Mouse (Mus musculus) heart, embryonic 10.5 days (tissue): ENCODE results near the gene E4f1. TPM values are rescaled to one million over a fixed set of nuclear protein-coding genes. Genes with fewer than 3 reads are reported as not detected.
A peak's percentile ranks its signal among the peaks of the same experiment; 100 is the strongest.
"Not testable (repeated sequence)": the region's sequence is repeated elsewhere in the genome, so short reads cannot be mapped to it uniquely, and the experiment has no call there.

Experiments used
- DNase-seq: peaks from one replicate; pipeline ENCODE4 v3.0.0-alpha.2; 2017; ENCODE audit warnings: low spot score
- H3K27ac ChIP-seq: fragments of 300-500 bp; sonication (generic); 2 replicates; pipeline ENCODE4 v1.5.1; 2016; ENCODE audit warnings: mild to moderate bottlenecking
- H3K27me3 ChIP-seq: fragments of 300-500 bp; sonication (generic); 2 replicates; pipeline ENCODE4 v1.6.1; 2016; ENCODE audit warnings: mild to moderate bottlenecking; ENCODE audit not compliant: poor library complexity, insufficient read depth, severe bottlenecking
- H3K36me3 ChIP-seq: fragments of 300-500 bp; sonication (generic); 2 replicates; pipeline ENCODE4 v1.6.1; 2016; ENCODE audit warnings: mild to moderate bottlenecking, moderate library complexity
- H3K4me1 ChIP-seq: fragments of 300-500 bp; sonication (generic); 2 replicates; pipeline ENCODE4 v1.6.1; 2016; ENCODE audit warnings: mild to moderate bottlenecking
- H3K4me3 ChIP-seq: fragments of 300-500 bp; sonication (generic); 2 replicates; pipeline ENCODE4 v1.5.1; 2016; ENCODE audit warnings: mild to moderate bottlenecking, moderate library complexity
- H3K9me3 ChIP-seq: fragments of 300-500 bp; sonication (generic); 2 replicates; pipeline ENCODE4 v1.6.1; 2016; ENCODE audit warnings: mild to moderate bottlenecking, moderate library complexity
- WGBS: fragments of 180-500 bp; shearing (Covaris S2); methylation state at CpG from one replicate; pipeline ENCODE4 v1.1.7; 2016; 5-methylcytosine and 5-hydroxymethylcytosine counted together
- polyA plus RNA-seq: library from polyadenylated mRNA; unstranded; fragments of >200 nt; fragmentation: Nextera tagmentation; extraction: Ambion mirVana; gene quantifications from 2 replicates; pipeline ENCODE4 v1.2.1, GENCODE M21; 2016

Gene E4f1
- polyA plus RNA-seq, 1 experiment from 2014 or later: 30.3 TPM

DNA sequence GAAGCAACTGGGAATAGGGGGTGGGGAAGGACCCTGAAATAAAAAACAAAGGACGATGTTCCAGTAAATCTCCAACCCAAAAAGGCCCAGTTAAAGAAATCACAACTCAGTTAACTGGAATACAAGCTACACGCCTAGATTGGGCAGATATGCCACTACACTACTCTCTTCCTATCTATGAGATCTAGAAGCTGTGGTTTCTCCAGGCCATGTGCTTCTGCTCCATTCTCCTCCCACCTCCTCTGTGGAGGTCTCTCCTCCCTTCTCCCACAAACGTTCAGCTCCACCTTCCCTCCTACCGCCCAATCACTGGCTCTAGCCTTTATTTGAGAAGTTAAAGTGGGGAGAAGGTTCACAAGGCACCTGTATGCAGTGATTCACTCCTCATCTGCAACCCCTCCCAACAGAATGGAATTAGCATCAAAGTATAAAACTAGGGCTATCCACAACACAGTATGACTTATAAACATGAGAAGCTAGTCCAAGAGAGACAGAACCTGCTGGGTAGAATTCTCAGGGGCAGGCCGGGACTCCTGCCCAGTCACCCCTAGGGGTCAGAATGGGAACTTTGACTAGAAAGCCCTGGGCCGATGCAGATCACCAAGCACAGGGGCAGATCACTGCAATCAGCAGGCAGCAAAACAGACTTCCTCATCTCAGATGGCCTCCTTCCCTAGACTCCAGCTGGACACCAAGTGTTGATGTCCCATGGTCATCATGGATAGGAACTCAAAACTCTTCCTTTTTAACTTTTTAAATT, 6.6 kb downstream of the E4f1 start:
- H3K4me1 ChIP-seq: peaks cover 12% of the 10 kb centered on the region
- 0 out of 2 replicates have a peak overlapping the region, but pooled peaks have one; percentile 10 for H3K27ac ChIP-seq
- DNase-seq: peak; percentile 72
- no peaks in the 10 kb centered on the region for H3K27me3 ChIP-seq
- no peaks in the 10 kb centered on the region for H3K36me3 ChIP-seq
- H3K9me3 ChIP-seq: no peaks in the 10 kb centered on the region
- H3K4me3 ChIP-seq: no peak overlapping the region
- WGBS: 42% methylated on average over 6 of the region's 6 CpGs

GRCm38 (mm10) chr17:24462932-24463331, 7.2 kb downstream of the E4f1 start:
- DNase-seq: peak; percentile 73
- H3K4me3 ChIP-seq: no peak overlapping the region; the same call in 1 of the 2 replicates
- no peaks in the 10 kb centered on the region for H3K36me3 ChIP-seq
- H3K27ac ChIP-seq: no peak overlapping the region
- H3K27me3 ChIP-seq: no peaks in the 10 kb centered on the region
- 37% methylated on average over 1 of the region's 1 CpGs for WGBS
- no peaks in the 10 kb centered on the region for H3K9me3 ChIP-seq
- H3K4me1 ChIP-seq: peaks cover 12% of the 10 kb centered on the region

GRCm38 (mm10) chr17:24461580-24461979, 8.5 kb downstream of the E4f1 start:
- Histone ChIP-seq H3K27ac (no peak overlapping the region), H3K9me3 (no peaks in the 10 kb centered on the region), H3K27me3 (no peaks in the 10 kb centered on the region), H3K4me3 (no peak overlapping the region), H3K4me1 (peaks cover 12% of the 10 kb centered on the region), H3K36me3 (no peaks in the 10 kb centered on the region)
- WGBS: 80% methylated on average over 2 of the region's 2 CpGs
- DNase-seq: peak; percentile 71

GRCm38 (mm10) chr17:24455523-24456206, 14.4 kb downstream of the E4f1 start:
- H3K27me3 ChIP-seq, H3K9me3 ChIP-seq: not testable (repeated sequence)
- Histone ChIP-seq H3K27ac (peak overlapping the region; percentile 98; the same call in 1 of the 2 replicates), H3K36me3 (peaks cover 12% of the 10 kb centered on the region), H3K4me3 (peak overlapping the region; percentile 81), H3K4me1 (peaks cover 13% of the 10 kb centered on the region)
- DNase-seq: peak; percentile 70
- WGBS: 56% methylated on average over 10 of the region's 10 CpGs

DNA sequence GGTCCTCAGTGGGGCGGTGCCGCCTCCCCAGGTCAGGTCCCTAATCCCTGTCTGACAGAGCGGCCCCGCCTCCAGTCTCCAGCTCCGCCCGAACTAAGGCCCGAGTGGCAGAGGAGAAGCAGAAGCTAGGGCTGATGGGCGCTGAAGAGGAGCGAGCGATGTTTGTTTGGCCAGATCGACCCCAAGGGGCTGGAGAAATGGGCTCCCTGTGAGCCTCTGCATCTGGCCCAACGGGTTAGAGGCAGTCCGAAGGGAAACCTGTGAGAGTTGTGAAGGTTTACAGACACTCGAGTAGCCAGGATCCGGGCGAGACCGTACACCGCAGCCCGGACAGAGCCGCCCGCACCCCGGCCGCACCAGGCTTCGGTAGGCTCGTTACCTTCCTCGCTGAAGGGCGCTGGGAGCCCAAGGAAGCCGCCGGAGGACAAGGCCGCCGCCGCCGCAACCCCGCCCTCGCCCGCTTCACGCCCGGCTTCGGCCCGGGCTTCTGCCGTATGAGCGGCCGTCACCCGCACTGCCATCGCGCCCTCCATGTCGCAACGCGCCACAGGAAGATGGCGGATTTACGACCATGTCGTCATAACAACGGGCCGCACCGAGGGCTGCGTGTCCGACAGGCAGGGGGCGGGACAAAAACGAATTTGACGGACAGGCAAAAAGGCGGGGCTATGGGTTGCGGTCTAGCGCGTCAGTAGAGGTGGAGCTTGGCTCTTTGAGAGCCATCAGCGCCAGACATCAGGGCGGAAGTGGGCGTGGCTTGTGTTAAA, 15.2 kb downstream of the E4f1 start:
- Histone ChIP-seq H3K36me3 (peaks cover 19% of the 10 kb centered on the region), H3K9me3 (no peaks in the 10 kb centered on the region), H3K27me3 (no peaks in the 10 kb centered on the region), H3K4me3 (peak overlapping the region; percentile 81), H3K4me1 (peaks cover 13% of the 10 kb centered on the region), H3K27ac (peak overlapping the region; percentile 98)
- DNase-seq: peak; percentile 100
- under 1% methylated on average over 67 of the region's 67 CpGs for WGBS

GRCm38 (mm10) chr17:24454218-24454755, 15.8 kb downstream of the E4f1 start:
- Histone ChIP-seq H3K27me3 (no peaks in the 10 kb centered on the region), H3K4me1 (peaks cover 13% of the 10 kb centered on the region), H3K4me3 (peak overlapping the region; percentile 81), H3K27ac (peak overlapping the region; percentile 98), H3K9me3 (no peaks in the 10 kb centered on the region), H3K36me3 (peaks cover 25% of the 10 kb centered on the region)
- DNase-seq: no peak
- WGBS: 7% methylated on average over 14 of the region's 14 CpGs

GRCm38 (mm10) chr17:24453372-24453771, 16.7 kb downstream of the E4f1 start:
- DNase-seq: no peak
- Histone ChIP-seq H3K27me3 (no peaks in the 10 kb centered on the region), H3K4me3 (peak overlapping the region; percentile 81; the same call in 1 of the 2 replicates), H3K4me1 (peaks cover 13% of the 10 kb centered on the region), H3K36me3 (peaks cover 35% of the 10 kb centered on the region), H3K27ac (no peak overlapping the region), H3K9me3 (no peaks in the 10 kb centered on the region)
- WGBS: 79% methylated on average over 2 of the region's 2 CpGs

- Histone ChIP-seq H3K4me3 (no peak overlapping the region), H3K4me1 (peaks cover 13% of the 10 kb centered on the region), H3K27ac (no peak overlapping the region), H3K36me3 (peaks cover 56% of the 10 kb centered on the region), H3K9me3 (no peaks in the 10 kb centered on the region), H3K27me3 (no peaks in the 10 kb centered on the region)
- 94% methylated on average over 6 of the region's 6 CpGs for WGBS
- peak; percentile 69 for DNase-seq
Measured at GRCm38 (mm10) chr17:24451220-24451619, 18.9 kb downstream of the E4f1 start.

DNA sequence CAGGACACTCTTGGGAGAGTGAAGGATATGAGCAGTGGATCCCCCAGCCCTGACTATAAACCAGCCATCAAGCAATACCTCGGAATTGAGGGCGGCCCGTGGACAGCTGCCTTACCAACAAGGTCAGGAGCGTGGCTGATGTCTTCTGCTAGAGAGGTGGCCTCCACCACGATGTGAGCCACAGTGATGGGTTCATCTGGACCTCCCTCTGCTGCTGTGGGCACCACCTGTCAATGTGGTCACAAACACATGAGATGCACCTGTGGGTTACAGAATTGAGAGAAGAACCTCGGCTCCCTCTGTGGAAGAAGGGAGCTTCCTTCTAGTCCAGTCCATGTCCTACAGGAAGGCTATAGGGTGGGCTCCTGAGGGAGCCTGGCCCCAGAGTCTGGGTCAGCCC, 20.6 kb downstream of the E4f1 start:
- H3K9me3 ChIP-seq: no peaks in the 10 kb centered on the region
- peaks cover 73% of the 10 kb centered on the region for H3K36me3 ChIP-seq
- no peak overlapping the region for H3K27ac ChIP-seq
- 89% methylated on average over 6 of the region's 6 CpGs for WGBS
- no peak overlapping the region for H3K4me3 ChIP-seq
- H3K4me1 ChIP-seq: peaks cover 13% of the 10 kb centered on the region
- DNase-seq: peak; percentile 68
- no peaks in the 10 kb centered on the region for H3K27me3 ChIP-seq

GRCm38 (mm10) chr17:24446590-24446989, 23.5 kb downstream of the E4f1 start:
- H3K9me3 ChIP-seq: no peaks in the 10 kb centered on the region
- 93% methylated on average over 8 of the region's 8 CpGs for WGBS
- H3K27ac ChIP-seq: no peak overlapping the region
- no peak overlapping the region for H3K4me3 ChIP-seq
- peaks cover 99% of the 10 kb centered on the region for H3K36me3 ChIP-seq
- no peaks in the 10 kb centered on the region for H3K27me3 ChIP-seq
- DNase-seq: no peak
- no peaks in the 10 kb centered on the region for H3K4me1 ChIP-seq

DNA sequence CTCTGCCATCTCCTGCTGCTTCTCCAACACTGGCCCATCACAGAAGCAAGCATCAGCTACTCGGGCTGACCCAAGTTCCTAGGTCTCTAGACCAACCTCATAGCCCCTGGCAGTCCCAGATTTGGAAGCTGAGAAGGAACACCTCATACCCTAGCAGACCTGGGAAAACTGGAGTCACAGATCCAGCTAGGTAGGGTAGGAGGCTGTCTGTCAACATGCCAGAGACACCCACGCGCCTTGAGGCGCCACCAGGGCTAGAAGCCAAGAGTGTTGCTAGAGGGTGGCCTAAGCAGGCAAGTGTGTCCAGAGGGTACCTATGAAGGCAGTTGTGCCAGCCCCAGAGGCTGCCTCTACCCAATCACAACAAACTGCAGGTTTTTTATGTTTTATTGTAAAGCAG, 26.7 kb downstream of the E4f1 start:
- WGBS: 85% methylated on average over 4 of the region's 4 CpGs
- H3K9me3 ChIP-seq: no peaks in the 10 kb centered on the region
- H3K27me3 ChIP-seq: no peaks in the 10 kb centered on the region
- no peak for DNase-seq
- H3K36me3 ChIP-seq: peaks cover 99% of the 10 kb centered on the region
- no peaks in the 10 kb centered on the region for H3K4me1 ChIP-seq
- no peak overlapping the region for H3K27ac ChIP-seq
- H3K4me3 ChIP-seq: no peak overlapping the region

GRCm38 (mm10) chr17:24442632-24443155, 27.4 kb downstream of the E4f1 start, which contains the start of gene Dnase1l2:
Gene Dnase1l2 (minus strand): TSS chr17:24443105.
- peaks cover 99% of the 10 kb centered on the region for H3K36me3 ChIP-seq
- H3K4me1 ChIP-seq: no peaks in the 10 kb centered on the region

More at GRCm38 (mm10) chr17:24442632-24443155, 27.4 kb downstream of the E4f1 start, which contains the start of gene Dnase1l2:
- Histone ChIP-seq H3K27ac (no peak within 1 kb of the TSS), H3K4me3 (no peak within 1 kb of the TSS), H3K27me3 (no peaks in the 10 kb centered on the region), H3K9me3 (no peaks in the 10 kb centered on the region)
- DNase-seq: no peak
- WGBS: 91% methylated on average over 7 of the region's 7 CpGs
